Mouse (Mus musculus) kidney, adult 2 months (tissue): ENCODE measurements around the gene Ep400.

ENCODE experiments used
- CTCF ChIP-seq: fragments of 200-500 bp; conservative IDR thresholded peaks from 2 replicates; pipeline ENCODE4 v1.5.1; 2011; ENCODE audit warnings: low read depth, mild to moderate bottlenecking, control low read depth, low read length, moderate library complexity, mixed read lengths; ENCODE audit not compliant: insufficient read depth, insufficient read length
- POLR2A ChIP-seq: fragments of 200-500 bp; IDR thresholded peaks from one replicate; pipeline ENCODE4 v1.6.1; 2011; ENCODE audit warnings: low read depth, low read length, control low read depth

GRCm38 (mm10) chr5:110664041-110664440, 106.5 kb downstream of the Ep400 start:
- no peak for TF ChIP-seq POLR2A
- TF ChIP-seq CTCF, result no peak
